Mouse (Mus musculus) limb, embryonic 11.5 days (tissue): ENCODE data around the gene Nxpe3. TPM values are rescaled to one million over a fixed set of nuclear protein-coding genes. Genes with fewer than 3 reads are reported as not detected.

Source experiments
- ATAC-seq: fragments of 200-750 bp; cut with Nextera tagmentation; 2 replicates; pipeline ENCODE4 v1.8.0; 2017; ENCODE audit warnings: low read depth; ENCODE audit not compliant: insufficient number of reproducible peaks, low FRiP score, low TSS enrichment
- DNase-seq: peaks from one replicate; pipeline ENCODE4 v3.0.0-alpha.2; 2015; ENCODE audit warnings: low spot score
- H3K27ac ChIP-seq: fragments of 300-500 bp; sonication (generic); replicated peaks from 2 replicates; pipeline ENCODE4 v1.5.1; 2014; ENCODE audit warnings: low read depth, mild to moderate bottlenecking, low read length
- H3K27me3 ChIP-seq: fragments of 300-500 bp; sonication (generic); 2 replicates; pipeline ENCODE4 v1.6.1; 2014; ENCODE audit warnings: mild to moderate bottlenecking, low read length, mixed read lengths; ENCODE audit not compliant: control insufficient read depth, insufficient read depth
- H3K36me3 ChIP-seq: fragments of 300-500 bp; sonication (generic); 2 replicates; pipeline ENCODE4 v1.6.1; 2014; ENCODE audit warnings: mild to moderate bottlenecking, low read length, moderate library complexity, mixed read lengths; ENCODE audit not compliant: control insufficient read depth, insufficient read depth
- H3K4me1 ChIP-seq: fragments of 300-500 bp; sonication (generic); 2 replicates; pipeline ENCODE4 v1.6.1; 2014; ENCODE audit warnings: low read length, mixed read lengths; ENCODE audit not compliant: control insufficient read depth, insufficient read depth
- H3K4me2 ChIP-seq: fragments of 300-500 bp; sonication (generic); 2 replicates; pipeline ENCODE4 v1.6.1; 2014; ENCODE audit warnings: low read depth, mild to moderate bottlenecking, moderate library complexity; ENCODE audit not compliant: severe bottlenecking
- H3K4me3 ChIP-seq: fragments of 300-500 bp; sonication (generic); 2 replicates; pipeline ENCODE4 v1.5.1; 2014; ENCODE audit warnings: low read depth, low read length
- H3K9ac ChIP-seq: fragments of 300-500 bp; sonication (generic); 2 replicates; pipeline ENCODE4 v1.6.1; 2014; ENCODE audit warnings: mild to moderate bottlenecking, low read length
- H3K9me3 ChIP-seq: fragments of 300-500 bp; sonication (generic); 2 replicates; pipeline ENCODE4 v1.6.1; 2016; ENCODE audit warnings: low read length; ENCODE audit not compliant: control insufficient read depth
- WGBS: fragments of 180-500 bp; shearing (Covaris S2); extraction: QIAGEN DNeasy Blood & Tissue Kit; methylation state at CpG from one replicate; pipeline ENCODE4 v1.1.7; 2014; 5-methylcytosine and 5-hydroxymethylcytosine counted together
- polyA plus RNA-seq: library from polyadenylated mRNA; unstranded; fragments of >200 nt; fragmentation: Nextera tagmentation; extraction: Ambion mirVana; gene quantifications from 2 replicates; pipeline ENCODE4 v1.2.1, GENCODE M21; 2014

Nxpe3 gene
- polyA plus RNA-seq, 1 experiment from 2014 or later: 1.0 TPM

GRCm38 (mm10) chr16:55798845-55799244 lies 96.2 kb downstream of the Nxpe3 start:
- no peak overlapping the region for H3K9ac ChIP-seq
- H3K4me3 ChIP-seq: no peak overlapping the region
- H3K36me3 ChIP-seq: no peaks in the 10 kb centered on the region
- no peak overlapping the region for H3K27ac ChIP-seq
- no peaks in the 10 kb centered on the region for H3K27me3 ChIP-seq
- no peaks in the 10 kb centered on the region for H3K4me1 ChIP-seq
- DNase-seq (no peak), ATAC-seq (no peak)
- H3K4me2 ChIP-seq: no peak overlapping the region
- 90% methylated on average over 7 of the region's 7 CpGs for WGBS
- H3K9me3 ChIP-seq: no peaks in the 10 kb centered on the region

- H3K4me2 ChIP-seq: no peak overlapping the region
- no peaks in the 10 kb centered on the region for H3K4me1 ChIP-seq
- 89% methylated on average over 7 of the region's 7 CpGs for WGBS
- H3K27me3 ChIP-seq: no peaks in the 10 kb centered on the region
- H3K9ac ChIP-seq: no peak overlapping the region
- DNase-seq: no peak
- no peak overlapping the region for H3K4me3 ChIP-seq
- H3K36me3 ChIP-seq: no peaks in the 10 kb centered on the region
- H3K27ac ChIP-seq: no peak overlapping the region
- ATAC-seq: no peak
- no peaks in the 10 kb centered on the region for H3K9me3 ChIP-seq
Observed at GRCm38 (mm10) chr16:55790326-55790725, 104.8 kb downstream of the Nxpe3 start.

Other genes with a start within 250 kb of the Nxpe3 start
- 4.1 and 4.4 TPM in 2 replicates for gene Nfkbiz, start 56.4 kb downstream of the Nxpe3 start, polyA plus RNA-seq
- 13.4 and 16.0 TPM in 2 replicates for gene Cep97, start 39.6 kb upstream of the Nxpe3 start, polyA plus RNA-seq
- 861 and 889 TPM in 2 replicates for gene Rpl24, start 71.0 kb upstream of the Nxpe3 start, polyA plus RNA-seq
- 18.0 and 19.6 TPM in 2 replicates for gene Zbtb11, start 78.6 kb upstream of the Nxpe3 start, polyA plus RNA-seq
- 308 and 314 TPM in 2 replicates for gene Pcnp, start 134.5 kb upstream of the Nxpe3 start, polyA plus RNA-seq
- 35.3 and 35.7 TPM in 2 replicates for gene Trmt10c, start 142.5 kb upstream of the Nxpe3 start, polyA plus RNA-seq
- 31.1 and 33.1 TPM in 2 replicates for gene Senp7, start 153.1 kb upstream of the Nxpe3 start, polyA plus RNA-seq